Mouse (Mus musculus): ENCODE data around the gene Crk. TPM values are rescaled to one million over a fixed set of nuclear protein-coding genes. Genes with fewer than 3 reads are reported as not detected.
"Not testable (repeated sequence)": the region's sequence is repeated elsewhere in the genome, so short reads cannot be mapped to it uniquely, and the experiment has no call there.

The Crk gene
- polyA plus RNA-seq, 1 experiment = 86.6 TPM

DNA sequence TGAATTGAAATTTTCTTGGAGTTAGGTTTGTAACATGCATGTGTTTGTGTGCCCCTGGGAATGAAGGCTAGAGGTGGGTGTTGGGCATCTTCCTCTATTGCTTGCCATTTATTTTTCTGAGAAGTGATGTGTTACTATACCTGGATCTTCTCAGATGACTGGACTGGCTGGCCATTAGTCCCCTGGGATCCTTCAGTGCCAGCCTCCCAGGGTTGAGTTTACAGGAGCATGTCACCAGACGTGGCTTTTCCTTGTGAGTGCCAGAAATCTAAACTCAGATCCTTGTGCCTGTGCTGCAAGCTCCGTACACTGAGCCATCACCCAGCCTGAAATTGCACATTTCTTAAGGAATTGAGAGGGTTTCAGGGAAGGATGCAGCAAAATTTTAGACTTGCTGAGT lies 5.9 kb downstream of the Crk start:
- no peak for DNase-seq (ENCODE audit: low spot score)

DNA sequence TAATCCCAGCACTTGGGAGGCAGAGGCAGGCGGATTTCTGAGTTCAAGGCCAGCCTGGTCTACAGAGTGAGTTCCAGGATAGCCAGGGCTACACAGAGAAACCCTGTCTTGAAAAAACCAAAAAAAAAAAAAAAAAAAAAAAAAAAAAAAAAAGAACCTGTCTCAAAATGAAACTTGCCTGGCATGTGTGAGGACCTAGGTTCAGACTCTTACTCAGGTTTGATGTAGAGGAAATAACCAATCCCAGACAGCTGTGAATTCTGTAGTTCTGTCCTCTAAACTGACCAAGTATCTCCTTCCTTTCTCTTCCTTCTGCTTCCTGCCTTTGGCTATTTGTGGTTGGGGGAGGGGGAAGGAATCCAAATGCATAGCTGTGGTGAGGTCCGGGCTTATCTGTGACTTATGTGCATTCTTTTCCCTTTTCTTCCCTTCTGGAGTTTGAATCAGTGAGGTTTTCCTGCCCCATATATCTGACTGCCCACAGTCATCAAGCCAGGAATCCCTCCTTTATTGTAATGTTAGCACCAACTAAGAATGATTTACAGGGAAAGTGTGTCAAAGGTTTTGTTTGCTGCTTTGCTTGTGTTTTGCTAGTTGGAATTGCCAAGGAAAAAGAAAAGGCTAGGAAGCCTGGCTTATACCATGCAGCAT lies 8.4 kb downstream of the Crk start:
- no peak for DNase-seq (ENCODE audit: low spot score)

DNA sequence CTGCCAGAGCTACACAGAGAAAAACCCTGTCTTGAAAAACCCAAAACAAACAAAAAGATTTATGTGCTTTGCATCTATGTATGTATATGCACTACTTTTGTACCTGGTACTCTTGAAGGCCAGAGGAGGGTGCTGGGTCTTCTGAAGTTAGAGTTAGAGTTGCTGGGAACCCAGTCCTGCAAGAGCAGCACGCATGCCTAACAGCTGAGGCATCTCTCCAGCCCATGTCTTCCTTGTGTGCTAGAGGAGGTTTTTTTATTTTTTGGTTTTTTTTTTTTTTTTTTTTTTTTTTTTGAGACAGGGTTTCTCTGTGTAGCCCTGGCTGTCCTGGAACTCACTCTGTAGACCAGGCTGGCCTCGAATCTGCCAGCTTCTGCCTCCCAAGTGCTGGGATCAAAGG lies 9.1 kb downstream of the Crk start:
- DNase-seq (ENCODE audit: low spot score) = no peak

DNA sequence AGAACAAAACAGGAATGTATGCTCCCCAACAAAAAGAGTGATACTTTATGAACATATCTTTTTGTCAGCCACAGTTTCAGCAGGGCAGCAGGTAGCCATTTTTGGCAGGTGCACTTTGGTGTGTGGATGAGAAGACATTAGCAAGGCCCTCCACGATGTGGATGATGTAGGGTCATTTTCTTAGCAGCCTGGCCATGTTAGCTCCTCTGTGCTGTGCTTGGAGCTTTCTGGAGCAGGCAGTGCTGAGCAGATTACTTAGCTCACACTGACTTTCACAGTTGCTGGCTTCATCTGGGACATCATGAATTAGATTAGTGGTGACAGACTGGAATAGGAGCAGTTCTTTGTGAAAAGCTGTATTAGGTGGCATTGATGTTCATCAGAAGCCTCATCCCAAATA lies 10.9 kb downstream of the Crk start:
- no peak for DNase-seq (ENCODE audit: low spot score)

DNA sequence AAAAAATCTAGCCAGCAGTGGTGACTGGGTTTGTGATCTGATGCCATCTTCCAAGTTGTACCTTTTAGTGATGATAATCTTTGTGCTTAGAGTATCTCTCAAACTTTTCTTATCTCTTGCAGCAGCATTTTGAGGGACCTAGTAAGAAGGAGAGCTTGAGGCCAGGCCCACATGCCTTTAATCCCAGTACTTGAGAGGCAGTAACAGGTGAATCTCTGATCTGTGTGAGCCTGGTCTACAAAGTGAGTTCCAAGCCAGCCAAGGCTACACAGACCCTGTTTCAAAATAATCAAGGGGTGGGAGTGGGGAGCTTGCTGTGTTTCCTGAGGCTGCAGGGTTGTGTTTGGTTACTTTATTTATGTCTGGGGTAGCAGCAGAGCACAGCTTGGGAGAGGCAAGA lies 12.0 kb downstream of the Crk start:
- DNase-seq (ENCODE audit: low spot score) = no peak

DNA sequence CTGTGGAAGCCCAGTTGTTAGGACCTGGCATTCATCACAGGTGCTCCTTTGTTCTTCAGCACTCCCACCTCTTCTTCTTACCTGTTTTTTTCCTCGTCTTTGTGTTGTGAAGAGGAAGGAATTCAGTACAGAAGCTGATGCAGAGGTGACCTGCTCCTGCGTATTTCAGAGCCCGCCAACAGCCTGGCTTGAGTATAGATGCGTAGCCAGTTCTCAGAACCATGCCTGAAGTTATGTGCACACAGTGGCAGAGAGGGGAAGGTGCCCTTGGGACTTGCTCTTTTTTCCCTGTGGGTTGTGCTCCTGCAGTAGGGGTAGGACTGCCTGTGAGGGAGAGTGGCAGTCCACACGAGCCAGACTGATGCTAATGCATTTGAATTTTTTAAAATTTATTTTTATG lies 14.5 kb downstream of the Crk start:
- no peak for DNase-seq (ENCODE audit: low spot score)

DNA sequence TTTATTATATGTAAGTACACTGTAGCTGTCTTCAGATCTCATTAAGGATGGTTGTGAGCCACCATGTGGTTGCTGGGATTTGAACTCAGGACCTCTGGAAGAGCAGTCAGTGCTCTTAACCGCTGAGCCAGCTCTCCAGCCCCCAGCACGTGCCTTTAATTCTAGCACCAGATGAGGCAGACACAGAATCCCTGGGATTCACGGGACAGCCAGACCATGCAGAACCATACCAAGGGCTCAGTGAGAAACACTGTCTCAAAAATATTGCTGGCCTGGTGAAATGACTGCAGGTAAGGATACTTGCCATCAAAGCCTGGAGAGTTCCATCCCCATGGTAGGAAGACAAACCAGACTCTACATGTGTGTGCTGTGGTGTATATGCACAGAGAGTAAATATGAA lies 18.4 kb downstream of the Crk start:
- not testable (repeated sequence) for DNase-seq (ENCODE audit: low spot score)

DNA sequence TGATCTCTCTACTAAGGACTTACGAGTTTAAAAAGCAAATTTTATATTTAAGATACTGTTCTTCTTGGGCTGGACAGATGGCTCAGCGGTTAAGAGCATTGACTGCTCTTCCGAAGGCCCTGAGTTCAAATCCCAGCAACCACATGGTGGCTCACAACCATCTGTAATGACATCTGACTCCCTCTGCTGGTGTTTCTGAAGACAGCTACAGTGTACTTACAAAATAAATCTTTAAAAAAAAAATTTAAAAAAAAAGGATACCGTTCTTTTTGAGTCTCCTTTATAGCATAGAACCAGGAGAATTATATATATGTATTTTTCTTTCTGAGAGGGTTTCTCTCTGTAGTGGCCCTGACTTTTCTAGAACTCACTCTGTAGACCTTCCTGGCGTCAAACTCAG lies 21.5 kb downstream of the Crk start:
- DNase-seq (ENCODE audit: low spot score) = no peak

DNA sequence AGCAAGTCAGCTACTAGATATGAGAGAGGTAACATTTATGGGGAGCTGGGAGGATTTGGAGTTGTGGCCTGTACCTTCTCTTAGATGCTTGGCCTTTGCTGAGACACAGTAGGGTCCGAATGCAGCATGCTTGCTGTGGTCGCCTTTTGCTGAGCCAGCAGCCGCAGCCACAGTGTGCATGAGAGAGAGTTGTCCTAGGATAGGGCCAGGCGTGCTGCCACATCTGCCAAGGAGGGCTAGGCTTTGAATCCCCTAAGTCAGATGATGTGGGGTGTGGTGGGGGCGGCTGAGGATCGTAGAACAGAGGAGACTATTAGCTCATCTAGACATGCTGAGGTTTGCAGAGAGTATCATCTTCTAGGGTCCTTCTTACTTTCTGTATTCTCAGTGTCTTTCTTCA lies 23.7 kb downstream of the Crk start:
- no peak for DNase-seq (ENCODE audit: low spot score)

DNA sequence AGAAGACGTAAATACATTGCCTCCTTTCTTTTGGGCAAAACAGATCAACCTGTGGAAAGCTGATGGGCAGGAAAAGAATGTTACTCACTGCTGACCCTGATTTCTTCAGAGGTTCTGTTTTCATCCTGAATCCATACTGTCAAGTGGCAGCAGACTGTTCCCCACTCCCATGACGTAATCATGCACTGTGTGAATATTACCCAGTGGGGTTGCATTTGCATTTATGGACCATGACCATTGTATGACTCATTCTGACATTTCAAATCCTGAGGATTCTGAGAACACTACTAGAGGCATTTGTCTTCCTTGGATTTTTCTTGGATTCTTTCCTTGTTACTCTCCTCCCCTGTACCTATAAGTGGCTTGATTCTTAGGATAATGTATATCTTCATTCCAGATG lies 24.7 kb downstream of the Crk start:
- DNase-seq (ENCODE audit: low spot score) = no peak

DNA sequence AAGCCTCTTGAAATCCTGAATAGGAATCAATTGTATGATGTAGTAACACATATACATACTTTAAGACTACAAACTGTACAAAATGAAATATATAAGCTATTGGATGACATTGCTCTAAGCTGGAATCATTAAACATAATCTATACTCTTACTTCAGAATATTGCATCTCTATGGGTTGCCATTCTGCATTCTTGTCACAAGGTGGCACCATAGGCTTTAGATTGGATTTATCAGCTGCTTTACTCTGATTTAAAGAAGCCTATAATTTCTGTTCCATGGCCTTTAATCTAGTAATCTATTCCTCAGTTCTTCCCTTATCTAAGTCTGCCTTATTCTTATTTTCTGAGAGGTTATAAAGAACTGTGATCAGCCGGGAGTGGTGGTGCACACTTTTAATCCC lies 34.9 kb downstream of the Crk start:
- DNase-seq (ENCODE audit: low spot score) = no peak

DNA sequence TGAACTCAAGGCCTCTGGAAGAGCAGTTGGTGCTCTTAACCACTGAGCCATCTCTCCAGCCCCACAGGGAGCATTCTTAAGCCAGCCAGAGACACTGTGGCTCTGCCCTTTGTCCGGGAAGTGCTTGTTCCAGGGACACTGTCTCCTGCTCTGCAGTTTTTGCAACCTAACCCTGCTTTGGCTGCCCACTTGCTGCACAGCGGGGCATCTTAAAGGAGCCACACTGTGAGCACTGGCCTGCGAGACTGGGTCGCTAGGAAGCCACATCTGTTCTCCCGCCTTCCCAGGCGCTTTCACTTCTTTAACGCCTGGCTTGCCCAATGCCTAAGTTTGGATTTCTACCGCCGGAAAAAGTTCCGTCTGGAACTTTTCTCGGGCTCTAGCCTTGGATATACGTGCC lies 36.5 kb downstream of the Crk start:
- no peak for DNase-seq (ENCODE audit: low spot score)

DNA sequence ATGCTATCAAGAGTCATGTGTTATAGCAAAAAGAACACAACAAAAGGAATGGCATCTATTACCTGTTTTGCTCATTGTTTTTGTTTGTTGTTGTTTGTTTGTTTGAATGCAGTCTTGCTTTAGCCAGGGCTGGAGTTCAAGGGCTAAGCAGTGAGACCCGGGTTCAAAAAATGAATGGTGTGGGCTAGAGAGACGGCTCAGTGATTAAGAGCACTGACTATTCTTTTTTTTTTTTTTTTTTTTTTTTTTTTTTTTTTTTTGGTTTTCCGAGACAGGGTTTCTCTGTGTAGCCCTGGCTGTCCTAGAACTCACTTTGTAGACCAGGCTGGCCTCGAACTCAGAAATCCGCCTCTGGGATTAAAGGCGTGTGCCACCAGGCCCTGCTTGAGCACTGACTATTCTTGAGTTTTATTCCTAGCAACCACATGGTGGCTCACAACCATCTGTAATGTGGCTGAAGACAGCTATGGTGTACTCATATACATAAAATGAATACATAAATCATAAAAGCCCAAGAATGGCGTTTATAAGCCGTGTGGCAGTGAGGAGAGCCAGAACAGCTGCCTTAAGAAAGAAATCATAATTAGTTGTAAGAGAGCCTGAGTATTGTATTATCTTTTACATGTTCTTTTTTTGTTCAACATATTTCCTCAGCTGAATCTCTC lies 37.7 kb downstream of the Crk start:
- no peak for DNase-seq (ENCODE audit: low spot score)

DNA sequence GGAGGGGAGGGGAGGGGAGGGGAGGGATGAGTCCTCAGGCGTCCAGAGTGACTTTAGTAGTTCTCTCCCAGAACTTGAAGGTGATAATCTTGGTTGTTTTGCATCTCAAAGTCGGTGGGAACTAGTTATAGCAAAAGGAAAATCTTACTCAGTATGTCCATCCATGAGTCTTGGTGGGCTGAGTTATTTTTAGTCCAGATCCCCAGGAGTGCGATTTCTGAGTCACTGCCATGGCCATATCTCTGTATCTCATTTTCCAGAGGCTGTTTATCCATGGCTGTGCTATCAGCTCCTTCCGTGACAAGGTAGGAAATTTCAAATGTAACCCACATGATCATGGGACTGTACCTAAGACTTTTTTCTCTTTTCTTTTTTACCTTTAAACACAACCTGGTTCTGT lies 43.3 kb downstream of the Crk start:
- no peak for DNase-seq (ENCODE audit: low spot score)

DNA sequence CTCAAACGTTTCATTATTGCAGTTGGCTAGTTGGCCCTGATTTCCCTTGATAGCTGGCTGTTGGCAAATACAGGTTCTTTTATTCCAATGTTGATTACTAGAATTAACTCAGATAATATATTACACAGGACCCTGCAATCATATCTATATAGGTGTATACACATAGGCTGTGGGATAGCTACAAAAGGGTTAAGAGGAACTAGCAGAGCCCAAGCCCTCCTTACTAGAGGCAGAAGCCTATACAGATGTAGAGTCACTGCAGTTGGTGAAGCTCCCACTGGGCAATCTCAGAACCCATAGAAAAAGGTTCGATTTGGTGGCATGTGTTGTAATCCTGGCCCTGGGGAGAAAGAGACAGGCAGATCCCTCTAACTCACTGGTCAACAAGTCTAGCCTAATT lies 48.1 kb downstream of the Crk start:
- DNase-seq (ENCODE audit: low spot score) = no peak

DNA sequence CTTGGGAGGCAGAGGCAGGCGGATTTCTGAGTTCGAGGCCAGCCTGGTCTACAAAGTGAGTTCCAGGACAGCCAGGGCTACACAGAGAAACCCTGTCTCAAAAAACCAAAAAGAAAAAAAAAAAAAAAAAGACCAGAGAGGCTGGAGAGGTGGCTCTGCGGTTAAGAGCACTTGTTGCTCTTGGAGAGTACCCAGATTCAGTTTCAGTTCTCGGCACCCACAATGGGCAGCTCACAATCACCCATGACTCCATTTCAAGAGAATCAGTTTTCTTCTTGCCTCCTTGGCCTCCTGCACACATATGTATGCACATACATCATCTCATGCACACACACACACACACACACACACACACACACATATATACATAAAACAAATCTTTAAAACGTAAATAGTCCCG lies 48.6 kb downstream of the Crk start:
- DNase-seq (ENCODE audit: low spot score) = not testable (repeated sequence)

DNA sequence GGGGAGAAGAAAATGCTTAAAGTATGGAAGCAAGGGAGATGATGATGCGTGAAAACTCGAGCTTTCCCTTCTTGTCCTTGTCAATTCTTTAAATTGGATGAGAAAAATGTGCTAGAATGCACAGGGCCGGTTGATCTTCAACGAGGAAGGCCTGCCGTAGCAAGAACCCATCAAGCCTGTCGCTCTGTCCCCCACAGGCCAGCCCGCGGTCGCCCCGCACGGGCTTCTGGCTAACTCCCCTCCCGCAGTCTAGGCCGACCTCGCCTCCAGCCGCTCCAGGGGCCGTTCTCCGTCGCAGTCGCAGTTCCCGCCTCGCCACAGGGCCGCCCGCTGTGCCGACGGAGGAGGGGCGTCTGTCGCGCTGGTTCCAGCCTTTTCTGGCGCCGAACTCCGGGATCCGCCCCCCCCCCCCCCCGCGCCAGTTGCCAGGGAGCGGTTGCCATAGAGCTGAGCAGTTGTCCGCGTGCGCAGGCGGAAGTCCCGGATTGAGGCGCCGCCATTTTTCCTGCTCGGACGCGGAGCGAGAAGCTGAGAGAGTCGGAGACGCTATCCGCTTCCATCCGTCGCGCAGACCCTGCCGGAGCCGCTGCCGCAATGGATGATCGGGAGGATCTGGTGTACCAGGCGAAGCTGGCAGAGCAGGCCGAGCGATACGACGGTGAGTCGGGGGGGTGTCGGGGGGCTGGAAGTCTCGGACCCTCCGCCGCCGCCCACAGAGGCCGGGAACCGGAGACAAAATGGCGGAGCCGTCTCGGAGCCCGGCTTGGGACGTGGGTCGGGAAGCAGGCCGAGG lies 53.6 kb downstream of the Crk start, which contains the start of gene Ywhae:
TSS of gene Ywhae (plus strand) at position 436 of the 793 bp plus-strand sequence.
- no peak for DNase-seq (ENCODE audit: low spot score)

DNA sequence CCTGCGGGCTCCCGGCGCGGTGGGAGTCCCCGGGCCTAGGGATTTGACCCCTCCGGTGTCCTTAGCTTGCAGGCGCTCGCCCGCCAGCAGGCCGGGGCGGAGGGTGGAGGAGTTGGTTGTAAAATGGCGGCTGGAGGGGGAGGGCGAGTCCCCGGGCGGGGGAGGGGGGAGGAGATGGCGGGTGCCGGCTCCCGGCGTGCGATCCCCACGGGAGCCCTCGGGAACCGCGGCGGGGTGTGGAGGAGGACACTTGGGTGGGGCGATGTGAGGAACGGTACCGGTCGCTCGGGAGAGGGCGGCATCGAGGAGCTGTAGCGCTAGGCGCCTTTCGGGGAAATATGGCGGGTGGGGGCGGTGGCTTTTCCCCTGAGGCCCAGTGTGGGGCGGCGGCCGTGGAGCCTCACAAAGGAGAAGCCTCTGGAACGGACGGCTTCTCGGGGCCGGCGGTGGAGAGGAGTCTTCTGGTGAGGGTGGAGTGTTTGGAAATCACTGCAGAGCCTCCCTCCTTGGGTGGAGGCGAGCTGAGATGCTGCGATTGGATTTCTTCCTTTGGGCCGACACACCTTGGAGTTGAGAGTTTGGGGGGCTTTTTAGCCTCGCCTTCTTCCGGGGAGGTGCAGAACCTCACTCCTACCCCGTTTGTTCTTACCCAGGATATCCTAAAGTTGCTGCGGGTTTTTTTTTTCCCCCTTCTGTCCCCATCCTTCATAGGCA lies 54.3 kb downstream of the Crk start:
- DNase-seq (ENCODE audit: low spot score) = peak; percentile 90

DNA sequence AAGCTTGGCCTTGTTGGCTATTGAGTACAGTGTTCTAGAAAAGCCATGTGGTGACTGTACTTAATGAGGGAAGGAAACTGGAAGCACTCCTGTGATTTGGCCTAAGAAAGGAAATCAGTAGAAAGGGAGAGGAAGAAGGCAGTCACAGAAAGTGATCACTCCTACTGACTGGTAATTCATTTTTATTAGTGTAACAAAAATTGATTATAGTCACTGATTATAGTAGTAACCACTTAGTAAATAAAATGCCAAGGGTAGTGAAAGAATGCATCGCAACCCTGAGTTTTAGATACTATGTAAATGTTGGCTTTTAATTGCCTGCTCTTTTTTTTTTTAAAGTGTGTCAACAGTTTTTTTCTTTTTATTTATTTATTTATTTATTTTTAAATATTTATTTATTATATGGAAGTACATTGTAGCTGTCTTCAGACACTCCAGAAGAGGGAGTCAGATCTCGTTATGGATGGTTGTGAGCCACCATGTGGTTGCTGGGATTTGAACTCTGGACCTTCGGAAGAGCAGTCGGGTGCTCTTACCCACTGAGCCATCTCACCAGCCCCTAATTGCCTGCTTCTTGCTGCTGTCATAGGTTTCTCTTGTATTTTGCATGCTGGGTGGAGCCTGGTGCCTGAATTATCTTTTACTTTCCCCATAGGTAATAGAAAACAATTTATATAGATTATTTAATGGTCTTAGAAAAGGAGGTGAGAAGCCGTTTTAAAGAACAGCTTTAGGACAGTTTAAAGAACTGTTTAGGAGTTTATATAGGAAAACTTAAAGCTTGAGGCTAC lies 56.6 kb downstream of the Crk start:
- no peak for DNase-seq (ENCODE audit: low spot score)

DNA sequence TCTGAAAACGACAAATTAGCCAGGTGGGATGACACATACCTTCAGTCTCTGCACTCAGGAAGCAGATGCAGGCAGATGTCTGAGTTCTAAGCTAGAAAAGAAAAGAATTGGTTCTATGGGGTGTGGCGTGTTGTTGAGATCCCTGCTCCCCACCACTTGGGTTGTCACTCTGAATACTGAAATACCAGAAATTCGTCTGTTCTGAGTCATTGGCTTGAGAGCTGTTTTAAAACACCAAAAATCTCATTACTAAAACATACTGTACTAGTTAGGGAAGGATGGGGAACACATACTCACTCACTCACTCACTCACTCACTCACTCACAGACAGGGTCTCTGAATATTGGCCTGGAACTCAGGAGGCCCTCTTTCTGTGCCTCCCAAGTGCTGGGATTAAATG lies 57.9 kb downstream of the Crk start:
- DNase-seq (ENCODE audit: low spot score) = no peak

DNA sequence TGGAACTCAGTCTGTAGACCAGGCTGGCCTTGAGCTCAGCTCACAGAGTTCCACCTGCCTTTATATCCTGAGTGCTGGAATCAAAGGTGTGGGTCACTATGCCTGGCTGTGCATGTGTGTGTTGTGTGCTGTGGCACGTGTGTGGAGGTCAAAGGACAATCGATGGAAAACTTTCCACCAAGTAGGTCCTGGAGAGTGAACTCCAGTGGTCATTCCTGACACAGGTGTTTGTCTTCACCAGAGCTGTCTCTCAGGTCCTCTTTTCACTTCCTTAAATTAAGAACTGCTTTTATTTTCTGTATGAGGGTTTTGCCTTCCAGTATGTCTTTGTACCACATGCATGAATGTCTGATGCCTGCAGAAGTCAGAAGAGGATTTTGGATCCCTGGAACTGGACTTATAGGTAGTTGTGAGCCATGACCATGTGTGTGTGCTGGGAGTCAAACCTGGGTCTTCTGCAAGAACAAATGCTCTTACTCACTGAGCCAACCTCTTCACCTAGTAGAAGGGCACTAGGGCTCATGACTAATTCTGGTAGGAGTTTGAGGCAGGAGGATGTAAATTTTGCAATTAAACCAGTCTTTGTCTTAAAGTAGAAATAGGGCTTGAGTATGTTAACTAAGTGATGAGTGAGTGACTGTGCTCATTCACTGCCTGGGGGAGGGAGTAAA lies 58.9 kb downstream of the Crk start:
- DNase-seq (ENCODE audit: low spot score) = no peak
